In the genomic region with DNA sequence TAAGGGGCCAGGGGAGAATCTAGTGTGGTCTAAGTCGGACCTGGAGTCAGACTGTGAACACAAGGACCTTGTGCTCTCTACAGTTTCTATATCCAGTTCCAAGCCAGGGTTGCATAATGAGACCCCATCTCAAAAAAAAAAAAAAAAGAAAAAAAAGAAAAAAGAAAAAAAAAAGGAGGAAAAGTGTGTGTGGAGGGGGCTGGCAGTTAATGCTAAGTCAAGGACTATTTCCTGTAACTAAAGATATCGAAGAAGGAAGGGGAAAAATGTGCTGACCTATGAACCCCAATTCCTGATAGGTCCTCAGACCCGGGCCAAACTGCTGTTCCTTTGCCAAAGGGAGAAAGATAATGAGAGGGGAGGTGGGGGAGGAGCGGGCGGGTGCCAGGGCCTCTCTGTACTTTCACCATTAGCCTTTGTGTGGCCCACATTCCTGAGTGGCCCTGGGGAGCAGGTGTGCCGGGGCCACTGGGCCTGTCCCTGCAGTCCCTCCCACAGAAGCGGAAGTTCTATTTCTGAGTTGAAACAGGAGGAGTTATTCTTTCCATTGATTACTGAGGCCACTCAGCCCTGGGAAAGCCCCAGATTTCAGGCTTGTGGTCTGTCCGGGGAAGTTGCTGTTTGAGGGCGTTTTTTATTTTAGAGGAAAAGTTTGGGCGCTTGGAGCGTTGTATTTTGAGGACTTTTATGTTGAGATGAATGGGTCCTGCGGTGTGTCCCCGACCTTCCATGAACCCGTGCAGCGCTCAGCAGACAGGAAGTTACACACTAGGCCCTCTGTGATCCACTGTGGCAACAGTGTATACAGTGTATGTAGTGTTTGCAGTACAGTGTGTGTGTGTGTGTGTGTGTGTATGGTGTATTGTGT, we compare ENCODE assay signal across 9 mouse cellular contexts. TPM values are rescaled to one million over a fixed set of nuclear protein-coding genes. Genes with fewer than 3 reads are reported as not detected.
DNase-seq lines count a peak whose midpoint lies in the region; ATAC-seq and TF ChIP-seq lines count a peak whose summit lies in the region.
"Had no signal": no experiment of that assay in that cellular context is flagged by ENCODE, and none has a peak within 500 bp of the region (broad histone marks: within the 10 kb centered on the region; RNA-seq: fewer than 3 reads in every experiment).

No protein-coding gene starts in this region.

- H3K9ac ChIP-seq in forebrain, embryonic 11.5 days (ENCODE audit: low read length), result no peak overlapping the region
- no peak overlapping the region for H3K9ac ChIP-seq in forebrain, embryonic 14.5 days (ENCODE audit: low read length)
- H3K9ac ChIP-seq in heart, embryonic 14.5 days (ENCODE audit: low read length), result no peak overlapping the region; the same call in 1 of the 2 replicates
- no peak overlapping the region for H3K9ac ChIP-seq in limb, embryonic 14.5 days (ENCODE audit: low read depth, low read length, severe bottlenecking)

- H3K4me1 ChIP-seq in forebrain, embryonic 11.5 days (replicated peaks; ENCODE audit: control insufficient read depth, insufficient read depth, low read length), result peaks cover 5% of the 10 kb centered on the region; the same call in 1 of the 2 replicates
- H3K4me1 ChIP-seq in forebrain, embryonic 14.5 days (ENCODE audit: control insufficient read depth, insufficient read depth, low read length), result peaks cover 5% of the 10 kb centered on the region; the same call in 1 of the 2 replicates
- peaks cover 13 to 17% of the 10 kb centered on the region in 2 experiments for H3K4me1 ChIP-seq in heart, embryonic 14.5 days (ENCODE audit: control insufficient read depth in 2 of 2, insufficient read depth in 2 of 2, low read length in 2 of 2)
- 0 out of 2 replicates have a peak, but pooled peaks cover 6% of the 10 kb centered on the region for H3K4me1 ChIP-seq in limb, embryonic 14.5 days (ENCODE audit: control insufficient read depth, insufficient read depth, low read length)

- WGBS in forebrain, embryonic 11.5 days, result 41% methylated on average over 15 of the region's 15 CpGs
- 47% methylated on average over 14 of the region's 15 CpGs for WGBS in forebrain, embryonic 14.5 days
- 44% methylated on average over 15 of the region's 15 CpGs for WGBS in heart, embryonic 14.5 days
- WGBS in limb, embryonic 14.5 days, result 40% methylated on average over 15 of the region's 15 CpGs

- ATAC-seq in forebrain, embryonic 11.5 days (replicated peaks; ENCODE audit: low FRiP score), result 0 out of 2 replicates have a peak, but pooled peaks have one; percentile 21
- no peak for ATAC-seq in forebrain, embryonic 14.5 days
- ATAC-seq in heart, embryonic 14.5 days (ENCODE audit: insufficient number of reproducible peaks, insufficient read depth, low FRiP score, low read depth), result peak; percentile 32; the same call in 1 of the 2 replicates
- peak; percentile 68 for ATAC-seq in limb, embryonic 14.5 days (ENCODE audit: low FRiP score, low read depth)
- ATAC-seq: Patski had no signal

- H3K27ac ChIP-seq in forebrain, embryonic 11.5 days (ENCODE audit: low read depth, low read length), result no peak overlapping the region
- H3K27ac ChIP-seq in forebrain, embryonic 14.5 days (ENCODE audit: low read depth, low read length), result no peak overlapping the region
- H3K27ac ChIP-seq in heart, embryonic 14.5 days (replicated peaks in 1 of 2; ENCODE audit: control insufficient read depth in 1 of 2, insufficient read depth in 1 of 2, low read depth in 2 of 2, low read length in 2 of 2), result peak overlapping the region; percentile 9 to 77; a peak in 3 of 4 replicates
- H3K27ac ChIP-seq in limb, embryonic 14.5 days (replicated peaks; ENCODE audit: low read depth, low read length), result peak overlapping the region; percentile 49

- peak; percentile 52 for DNase-seq in forebrain, embryonic 11.5 days (ENCODE audit: low spot score)
- DNase-seq in forebrain, embryonic 14.5 days (ENCODE audit: low spot score), result no peak
- peak; percentile 23 for DNase-seq in adrenal gland, postnatal 25 days
- peak; percentile 26 for DNase-seq in limb, embryonic 14.5 days (ENCODE audit: low spot score)
- peak; percentile 74 to 76 for DNase-seq in natural killer cell, adult 2 months (ENCODE audit: low spot score in 2 of 2)
- DNase-seq in cerebellum, adult 11-12 months, result no peak
- no peak for DNase-seq in cerebellum, adult 9-11 months

- H3K4me2 ChIP-seq in forebrain, embryonic 11.5 days (ENCODE audit: low read depth, low read length, severe bottlenecking), result no peak overlapping the region
- no peak overlapping the region for H3K4me2 ChIP-seq in forebrain, embryonic 14.5 days (ENCODE audit: low read length)
- H3K4me2 ChIP-seq in heart, embryonic 14.5 days (ENCODE audit: low read length), result peak overlapping the region; percentile 18; the same call in 1 of the 2 replicates
- no peak overlapping the region for H3K4me2 ChIP-seq in limb, embryonic 14.5 days (replicated peaks; ENCODE audit: low read depth, low read length, severe bottlenecking)

- TF ChIP-seq POLR2A in limb, embryonic 14.5 days (IDR thresholded peaks at IDR 0.05; ENCODE audit: borderline replicate concordance, extremely low read depth, insufficient read depth, insufficient read length), result no peak

- no peaks in the 10 kb centered on the region for H3K9me3 ChIP-seq in forebrain, embryonic 11.5 days (ENCODE audit: control insufficient read depth, low read length)
- H3K9me3 ChIP-seq in forebrain, embryonic 14.5 days (replicated peaks; ENCODE audit: control insufficient read depth, low read length), result no peaks in the 10 kb centered on the region
- H3K9me3 ChIP-seq in heart, embryonic 14.5 days (ENCODE audit: control insufficient read depth, low read length), result no peaks in the 10 kb centered on the region
- H3K9me3 ChIP-seq in limb, embryonic 14.5 days (ENCODE audit: control insufficient read depth, low read length), result no peaks in the 10 kb centered on the region

- H3K27me3 ChIP-seq in forebrain, embryonic 11.5 days (ENCODE audit: control insufficient read depth, insufficient read depth, low read length), result no peaks in the 10 kb centered on the region
- H3K27me3 ChIP-seq in forebrain, embryonic 14.5 days (replicated peaks; ENCODE audit: control insufficient read depth, insufficient read depth, low read length), result no peaks in the 10 kb centered on the region
- H3K27me3 ChIP-seq in heart, embryonic 14.5 days (ENCODE audit: control insufficient read depth, insufficient read depth, low read length), result no peaks in the 10 kb centered on the region
- H3K27me3 ChIP-seq in limb, embryonic 14.5 days (ENCODE audit: control insufficient read depth, insufficient read depth, low read length), result no peaks in the 10 kb centered on the region
- H3K27me3 ChIP-seq: Patski had no signal

- no peaks in the 10 kb centered on the region for H3K36me3 ChIP-seq in forebrain, embryonic 11.5 days (ENCODE audit: control insufficient read depth, insufficient read depth, low read length)
- H3K36me3 ChIP-seq in forebrain, embryonic 14.5 days (ENCODE audit: control insufficient read depth, insufficient read depth, low read length), result no peaks in the 10 kb centered on the region
- H3K36me3 ChIP-seq in heart, embryonic 14.5 days (ENCODE audit: control insufficient read depth, insufficient read depth, low read length), result peaks cover 4% of the 10 kb centered on the region; the same call in 1 of the 2 replicates
- no peaks in the 10 kb centered on the region for H3K36me3 ChIP-seq in limb, embryonic 14.5 days (ENCODE audit: control insufficient read depth, insufficient read depth, low read length)

- H3K4me3 ChIP-seq in forebrain, embryonic 11.5 days (ENCODE audit: low read depth, low read length), result no peak overlapping the region
- no peak overlapping the region for H3K4me3 ChIP-seq in forebrain, embryonic 14.5 days (ENCODE audit: low read depth, low read length)
- no peak overlapping the region for H3K4me3 ChIP-seq in heart, embryonic 14.5 days (ENCODE audit: control insufficient read depth in 1 of 2, insufficient read depth in 1 of 2, low read depth in 1 of 2, low read length in 2 of 2)
- H3K4me3 ChIP-seq in limb, embryonic 14.5 days (replicated peaks; ENCODE audit: low read length), result no peak overlapping the region

RNA-seq across cellular contexts. Expression of a gene that starts 28.3 kb away (rescaled TPM):
- polyA plus RNA-seq in forebrain, embryonic 11.5 days (2014; fragmentation: Nextera tagmentation; extraction: Ambion mirVana), result 0.88 and 1.5 TPM in 2 replicates
- 1.1 and 1.6 TPM in 2 replicates for polyA plus RNA-seq in forebrain, embryonic 14.5 days (2014; fragmentation: Nextera tagmentation; extraction: Ambion mirVana)
- total RNA-seq in adrenal gland, postnatal 25 days (2021), result 49.5 and 50.7 TPM in 2 replicates
- 0.93 and 1.1 TPM in 2 replicates for polyA plus RNA-seq in heart, embryonic 14.5 days (2014; fragmentation: Nextera tagmentation; extraction: Ambion mirVana)
- polyA plus RNA-seq in limb, embryonic 14.5 days (2012; rRNA removed), result 21.9 and 22.0 TPM in 2 replicates
- 1.9 TPM in 2 replicates for polyA plus RNA-seq in limb, embryonic 14.5 days (2014; fragmentation: Nextera tagmentation; extraction: Ambion mirVana)

RNA-seq across cellular contexts. Expression of a gene that starts 30.3 kb away (rescaled TPM):
- polyA plus RNA-seq in forebrain, embryonic 11.5 days (2014; fragmentation: Nextera tagmentation; extraction: Ambion mirVana), result 1.6 and 2.1 TPM in 2 replicates
- 0.68 and 0.90 TPM in 2 replicates for polyA plus RNA-seq in forebrain, embryonic 14.5 days (2014; fragmentation: Nextera tagmentation; extraction: Ambion mirVana)
- total RNA-seq in adrenal gland, postnatal 25 days (2021), result 13.8 and 17.1 TPM in 2 replicates
- 3.9 and 4.7 TPM in 2 replicates for polyA plus RNA-seq in heart, embryonic 14.5 days (2014; fragmentation: Nextera tagmentation; extraction: Ambion mirVana)
- polyA plus RNA-seq in limb, embryonic 14.5 days (2012; rRNA removed), result 9.0 and 9.1 TPM in 2 replicates
- 2.3 and 3.3 TPM in 2 replicates for polyA plus RNA-seq in limb, embryonic 14.5 days (2014; fragmentation: Nextera tagmentation; extraction: Ambion mirVana)

RNA-seq across cellular contexts. Expression of a gene that starts 44.8 kb away (rescaled TPM):
- polyA plus RNA-seq in forebrain, embryonic 11.5 days (2014; fragmentation: Nextera tagmentation; extraction: Ambion mirVana), result 63.7 and 64.4 TPM in 2 replicates
- 90.3 and 97.1 TPM in 2 replicates for polyA plus RNA-seq in forebrain, embryonic 14.5 days (2014; fragmentation: Nextera tagmentation; extraction: Ambion mirVana)
- total RNA-seq in adrenal gland, postnatal 25 days (2021), result 31.6 and 32.6 TPM in 2 replicates
- 34.5 and 36.6 TPM in 2 replicates for polyA plus RNA-seq in heart, embryonic 14.5 days (2014; fragmentation: Nextera tagmentation; extraction: Ambion mirVana)
- 36.2 and 37.2 TPM in 2 replicates for polyA plus RNA-seq in limb, embryonic 14.5 days (2012; rRNA removed)
- 55.3 and 60.4 TPM in 2 replicates for polyA plus RNA-seq in limb, embryonic 14.5 days (2014; fragmentation: Nextera tagmentation; extraction: Ambion mirVana)

RNA-seq across cellular contexts. Expression of a gene that starts 51.2 kb away (rescaled TPM):
- polyA plus RNA-seq in forebrain, embryonic 11.5 days (2014; fragmentation: Nextera tagmentation; extraction: Ambion mirVana), result 0.32 and 1.2 TPM in 2 replicates
- polyA plus RNA-seq in forebrain, embryonic 14.5 days (2014; fragmentation: Nextera tagmentation; extraction: Ambion mirVana), result 0.54 and 0.66 TPM in 2 replicates
- total RNA-seq in adrenal gland, postnatal 25 days (2021), result not detected in 2 replicates
- polyA plus RNA-seq in heart, embryonic 14.5 days (2014; fragmentation: Nextera tagmentation; extraction: Ambion mirVana), result 0.23 TPM in 1 of 2 replicates, not detected in the other
- 0.11 and 0.13 TPM in 2 replicates for polyA plus RNA-seq in limb, embryonic 14.5 days (2012; rRNA removed)
- polyA plus RNA-seq in limb, embryonic 14.5 days (2014; fragmentation: Nextera tagmentation; extraction: Ambion mirVana), result not detected in 2 replicates

Comparison
In these comparisons a context has a peak if more than half of its experiments do, and no peak if none do; other contexts are left out.
1. DNase-seq: peak in forebrain, embryonic 11.5 days (single experiment), adrenal gland, postnatal 25 days (single experiment), limb, embryonic 14.5 days (single experiment) and natural killer cell, adult 2 months (2 of 2); none in forebrain, embryonic 14.5 days (single experiment), cerebellum, adult 11-12 months (single experiment) and cerebellum, adult 9-11 months (single experiment).
2. H3K27ac ChIP-seq: peak in heart, embryonic 14.5 days (2 of 2) and limb, embryonic 14.5 days (single experiment); none in forebrain, embryonic 11.5 days (single experiment) and forebrain, embryonic 14.5 days (single experiment).